Mouse (Mus musculus) bone marrow macrophage, adult 2 months (primary cell): Measurements from ENCODE around the gene Zbtb39.

Source experiments
- CTCF ChIP-seq: IDR thresholded peaks from 2 replicates; pipeline ENCODE4 v1.5.1; 2012; ENCODE audit warnings: low read depth, mild to moderate bottlenecking, low read length, moderate library complexity
- POLR2A ChIP-seq: IDR thresholded peaks from 2 replicates; pipeline ENCODE4 v1.6.1; 2012; ENCODE audit warnings: mild to moderate bottlenecking, low read depth, low read length, borderline replicate concordance

DNA sequence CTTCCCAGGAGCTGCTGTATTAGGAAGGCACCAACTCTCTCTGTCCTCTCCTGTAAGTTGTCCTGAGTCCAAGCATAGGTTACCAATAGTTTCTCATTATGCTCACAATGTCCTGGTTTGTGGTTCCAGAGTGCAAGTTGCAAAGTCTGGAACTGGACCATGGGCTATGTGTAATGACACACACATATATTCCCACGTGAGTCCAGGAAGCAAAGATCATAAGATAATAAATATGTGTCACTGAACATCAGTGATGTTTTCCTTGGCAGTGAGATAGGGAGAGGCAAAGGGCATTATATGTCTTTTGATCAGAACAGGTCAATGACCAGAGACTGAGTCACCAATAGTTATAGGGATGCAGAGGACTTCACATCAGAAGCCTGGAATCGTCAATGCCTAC lies 36.7 kb downstream of the Zbtb39 start, which contains the start of gene Rdh9:
- TF ChIP-seq CTCF, result no peak
- no peak for TF ChIP-seq POLR2A
